Mouse (Mus musculus) CD4-positive, CD25-positive, alpha-beta regulatory T cell, adult 2 months (primary cell): ENCODE results near the gene Gm19935.
A peak's percentile ranks its signal among the peaks of the same experiment; 100 is the strongest.

Source experiments
- DNase-seq: peaks from one replicate; pipeline ENCODE4 v3.0.0-alpha.2; 2012; ENCODE audit warnings: low read depth, low spot score

Gene Gm19935

DNA sequence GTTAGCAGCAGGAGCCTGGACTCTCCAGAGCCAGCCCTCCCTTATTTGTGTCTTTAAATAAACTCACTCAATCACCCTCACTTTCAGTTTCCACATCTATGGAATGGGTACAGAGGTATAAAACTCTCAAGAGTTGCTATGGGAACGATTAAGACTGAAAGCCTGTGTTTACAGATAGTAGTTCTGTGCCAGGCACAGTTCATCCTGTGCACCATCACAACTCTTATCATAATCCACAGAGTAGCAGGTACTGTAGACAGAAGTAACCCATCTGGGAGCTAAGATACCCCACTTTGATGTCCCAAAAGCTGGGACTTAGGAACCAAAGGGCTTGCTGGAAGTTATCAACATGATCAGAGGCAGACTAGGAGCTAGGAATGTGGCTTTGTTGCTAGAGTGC lies 12.6 kb upstream of the Gm19935 start:
- peak; percentile 28 for DNase-seq

DNA sequence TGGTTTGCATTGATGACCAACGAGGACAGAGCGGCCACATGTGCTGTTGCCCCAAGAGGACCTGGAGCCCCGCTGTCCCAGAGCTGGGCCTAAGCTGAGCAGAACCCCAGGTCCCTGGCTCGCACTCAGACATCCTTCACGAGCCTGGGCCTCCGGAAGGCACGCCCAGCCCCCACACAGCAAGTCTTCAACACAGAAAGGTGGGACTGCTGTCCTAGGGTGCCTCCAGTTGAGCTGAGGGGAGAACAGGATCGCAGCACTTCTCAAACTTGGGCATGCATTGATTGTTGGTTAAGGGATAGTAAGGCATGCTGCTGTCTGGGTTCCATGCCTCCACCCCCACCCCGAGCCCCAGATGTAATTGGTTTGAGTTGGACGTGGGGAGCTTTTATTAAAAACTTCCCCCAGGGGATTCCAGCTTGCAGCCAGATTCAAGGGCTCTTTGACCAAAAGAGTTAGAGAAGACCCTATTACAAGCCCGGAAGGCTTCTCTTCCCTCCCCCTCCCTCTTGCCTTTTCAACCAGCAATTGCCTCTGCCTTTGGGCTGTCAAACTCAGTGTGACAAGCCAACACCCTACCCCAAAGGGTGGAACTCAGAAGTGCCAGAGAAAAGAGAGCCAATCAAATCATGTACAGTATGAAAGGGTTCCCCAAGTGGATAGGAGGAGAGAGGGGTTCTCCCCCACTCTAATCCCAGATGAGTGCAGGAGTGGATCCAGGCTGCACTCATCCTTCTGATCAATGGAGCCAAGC lies 12.0 kb upstream of the Gm19935 start:
- no peak for DNase-seq

DNA sequence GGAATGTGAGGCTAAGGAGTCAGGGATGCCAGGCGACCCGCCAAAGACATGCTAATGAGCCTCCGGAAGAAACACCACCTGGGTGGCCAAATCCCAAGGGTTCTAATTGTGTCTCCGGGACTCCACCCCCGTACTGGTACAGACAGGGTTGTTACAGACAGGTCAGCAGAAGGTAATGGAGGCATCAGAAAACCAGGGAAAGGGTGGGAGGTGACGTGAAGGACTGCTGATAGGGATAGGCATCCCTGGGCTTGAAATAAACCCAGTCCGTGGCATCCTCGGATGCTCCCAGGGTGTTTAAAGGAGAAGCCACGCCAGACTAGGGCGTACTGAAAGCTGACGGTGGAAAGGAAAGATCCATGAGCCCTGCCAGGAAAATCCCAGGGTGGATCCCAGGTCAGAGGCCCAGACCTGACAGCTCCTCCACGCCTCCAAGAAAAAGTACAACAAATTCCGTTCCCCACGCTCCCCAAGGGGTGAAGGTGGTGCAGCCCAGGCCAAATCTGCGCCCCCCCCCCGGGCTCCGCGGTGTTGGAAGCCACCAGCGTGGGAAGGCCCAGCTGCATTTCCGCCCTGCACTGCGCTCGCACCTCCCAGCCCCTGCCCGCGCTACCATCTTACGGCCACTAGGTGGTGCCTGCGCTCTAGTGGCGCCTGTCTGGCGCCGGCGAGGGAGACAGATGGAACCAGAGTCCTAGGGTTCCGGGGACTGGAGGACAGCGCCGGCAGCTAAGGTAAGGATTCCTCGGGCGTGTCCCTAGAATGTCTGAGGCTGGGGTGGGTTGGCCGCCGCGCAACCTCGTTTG lies 11.2 kb upstream of the Gm19935 start, which contains the start of gene Chd9:
TSS of gene Chd9 (plus strand) at position 172 of the 806 bp plus-strand sequence.
- DNase-seq = peak; percentile 95

DNA sequence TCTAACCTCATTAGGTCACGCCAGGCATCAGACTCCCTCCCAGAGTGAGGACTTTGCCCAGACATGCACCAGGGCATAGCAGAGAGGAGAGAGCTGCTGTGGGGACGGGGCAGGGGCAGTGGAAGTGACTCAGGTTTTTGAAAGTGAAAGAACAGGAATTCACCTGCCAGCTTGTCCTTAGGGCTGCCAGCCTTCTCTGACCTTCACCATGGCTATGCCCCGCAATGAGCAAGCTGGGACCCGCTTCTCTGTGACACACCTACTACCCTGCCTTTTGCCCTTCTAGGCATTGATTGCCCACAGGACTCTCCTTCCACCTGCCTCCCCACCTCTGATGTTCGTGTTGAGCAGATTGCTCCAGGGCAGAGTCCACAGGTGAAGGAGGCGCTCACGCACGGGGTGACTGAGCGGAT lies 8.3 kb upstream of the Gm19935 start:
- DNase-seq = no peak

DNA sequence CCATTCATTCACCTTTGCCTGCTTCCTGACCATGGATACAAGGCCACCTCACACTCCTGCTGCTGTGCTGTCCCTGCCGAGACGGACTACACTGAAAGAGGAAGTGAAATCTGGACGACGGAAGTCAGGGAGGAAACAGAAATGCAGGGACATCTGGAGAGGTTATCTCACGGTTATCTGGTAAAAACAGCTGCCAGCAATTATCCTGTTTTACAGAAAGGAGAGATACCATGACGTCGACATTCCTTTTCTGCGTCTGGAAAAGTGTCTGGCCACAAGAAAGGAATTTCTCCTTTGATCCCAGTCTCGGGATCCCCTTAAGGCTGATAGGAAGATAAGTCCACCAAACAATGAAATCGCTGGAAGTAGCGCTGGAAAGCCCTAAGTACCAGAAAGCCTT lies 5.2 kb upstream of the Gm19935 start:
- DNase-seq = no peak

DNA sequence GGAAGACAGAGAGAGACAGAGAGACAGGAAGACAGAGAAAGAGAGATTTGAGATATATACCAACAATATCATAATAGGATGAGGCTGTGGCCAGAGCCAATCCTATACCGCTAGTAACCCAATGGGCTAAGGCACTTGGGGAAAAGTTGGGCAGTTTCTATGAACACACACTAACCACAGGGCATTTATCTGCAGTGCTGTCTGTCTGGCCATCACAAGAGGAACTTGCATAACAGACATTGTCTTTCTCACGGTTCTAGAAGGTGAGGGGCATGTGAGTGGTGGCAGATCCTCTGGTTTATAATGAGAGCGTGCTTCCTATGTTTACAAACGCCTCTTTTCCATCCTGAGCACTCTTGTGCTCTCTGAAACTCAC lies 3.1 kb upstream of the Gm19935 start:
- no peak for DNase-seq

DNA sequence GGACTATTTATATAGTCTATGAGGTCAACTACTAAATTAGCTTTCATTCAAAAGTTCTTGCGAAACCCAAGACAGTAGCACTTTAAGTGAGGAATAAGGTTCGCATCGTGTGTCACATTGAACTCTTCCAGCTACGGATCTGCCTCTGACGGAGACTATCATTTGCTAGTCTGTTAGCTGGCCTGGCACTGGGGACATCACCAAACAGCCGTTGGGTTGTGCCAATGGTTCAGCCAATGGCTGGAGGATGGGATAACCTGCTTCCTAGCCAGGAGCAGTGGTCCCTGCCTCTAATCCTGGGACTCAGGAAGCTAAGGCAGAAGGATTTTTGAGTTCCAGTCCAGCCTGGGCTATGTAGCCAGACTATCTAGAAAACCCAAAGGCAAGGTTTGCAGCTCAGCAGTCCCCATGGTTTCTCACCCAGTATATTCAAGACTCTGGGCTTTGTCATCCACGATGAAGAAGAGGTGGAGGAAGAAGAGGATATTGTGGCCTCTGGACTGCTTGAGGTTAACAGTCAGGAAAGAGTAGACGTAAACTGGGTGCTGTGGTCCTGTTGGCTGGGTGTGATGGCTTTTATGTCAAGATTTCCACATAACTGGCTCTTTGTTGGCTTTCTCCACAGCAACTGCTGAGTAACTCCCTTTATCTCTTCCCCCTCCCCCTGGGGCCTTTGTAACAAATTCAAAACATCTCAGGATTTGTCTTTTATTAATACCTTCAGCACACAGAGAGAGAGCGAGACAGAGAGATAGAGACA lies 2.5 kb upstream of the Gm19935 start:
- no peak for DNase-seq

DNA sequence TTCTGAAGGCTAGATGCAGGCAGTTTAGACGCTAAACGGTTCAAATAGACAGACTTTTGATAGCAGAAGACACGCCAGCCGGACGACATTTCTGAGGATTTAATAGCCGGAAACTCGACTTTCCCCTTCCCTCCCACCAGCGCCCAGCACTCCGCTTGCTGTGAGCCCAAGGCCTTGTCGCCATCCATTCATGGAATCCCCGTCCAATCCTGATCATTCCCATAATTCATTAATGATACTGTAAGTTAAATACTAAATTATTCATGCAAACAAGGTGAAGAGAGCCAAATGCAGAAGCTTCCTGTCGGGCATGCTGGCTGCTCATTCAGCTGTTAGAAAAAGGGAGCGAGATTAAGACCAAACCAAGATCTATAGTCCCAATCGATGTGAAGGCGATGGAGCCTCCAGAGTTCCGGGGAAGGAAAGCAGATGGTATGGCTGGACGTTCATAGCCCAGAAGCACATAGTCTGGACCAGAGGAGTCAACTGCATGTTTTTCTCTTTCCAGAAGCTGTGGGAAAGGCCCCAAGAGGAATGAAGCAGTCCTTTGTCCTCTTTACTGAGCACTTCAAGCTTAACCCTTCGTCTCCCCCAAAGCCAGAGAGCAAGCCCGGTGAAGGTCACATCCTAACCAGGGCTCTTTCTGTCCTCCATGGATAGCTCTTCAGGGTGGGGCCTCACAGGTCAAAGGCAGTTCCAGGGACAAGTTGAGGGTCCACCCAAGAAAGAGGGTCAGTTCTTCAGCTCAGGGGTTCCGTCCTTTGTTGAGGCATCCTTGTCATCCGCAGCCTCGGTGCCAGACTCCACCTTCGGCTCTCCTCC lies 921 bp downstream of the Gm19935 start:
- DNase-seq = no peak

DNA sequence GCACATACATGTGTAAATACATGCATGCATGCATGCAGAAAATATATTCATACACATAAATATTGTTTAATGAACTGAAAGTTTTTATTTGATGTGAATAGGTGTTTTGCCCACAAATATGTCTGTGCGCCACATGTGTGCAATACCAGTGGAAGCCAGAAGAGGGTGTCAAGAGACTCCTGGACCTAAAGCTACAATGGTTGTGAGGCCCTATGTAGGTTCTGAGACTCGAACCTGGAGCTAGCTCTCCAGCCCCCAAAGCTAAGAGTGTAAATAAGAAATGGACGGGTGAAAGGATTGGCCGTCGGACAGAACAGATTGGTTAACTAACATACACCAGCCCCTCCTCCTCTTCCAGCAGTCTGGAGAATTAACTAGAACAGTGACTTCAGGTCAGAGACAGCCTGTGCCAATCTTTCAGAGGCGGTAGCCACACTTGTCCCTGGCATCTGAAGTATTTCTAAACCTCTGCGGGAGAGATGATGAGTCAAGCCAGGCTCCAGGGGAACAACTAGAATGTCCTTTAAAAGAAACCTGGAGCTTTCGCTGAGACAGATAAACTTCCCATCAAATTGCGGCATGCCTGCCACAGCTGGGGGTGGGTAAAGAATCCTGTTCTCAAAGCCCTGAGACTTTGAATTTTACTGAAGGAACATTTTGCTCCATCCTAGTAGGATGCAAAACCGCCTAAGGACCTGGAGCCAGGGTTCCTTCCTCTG lies 3.4 kb downstream of the Gm19935 start:
- peak; percentile 26 for DNase-seq

DNA sequence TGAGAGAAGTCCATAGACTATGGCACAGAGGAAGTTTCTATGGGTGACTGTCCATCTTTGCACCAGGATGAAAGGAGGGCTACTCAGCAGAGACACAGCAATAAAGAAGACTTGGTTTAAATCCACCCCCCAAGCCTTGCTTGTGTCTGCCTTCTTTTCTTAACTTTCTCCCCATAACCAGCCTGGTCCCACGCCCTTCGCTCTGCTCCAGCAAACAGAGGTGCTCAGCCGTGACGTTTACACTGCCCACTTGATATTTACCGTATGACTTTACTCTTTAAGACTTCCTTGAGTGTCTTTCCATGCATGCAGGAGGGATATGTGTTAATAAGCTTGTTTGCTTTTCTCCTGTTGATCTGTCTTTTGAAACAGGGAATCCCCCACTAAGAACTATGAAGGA lies 17.7 kb downstream of the Gm19935 start:
- no peak for DNase-seq

DNA sequence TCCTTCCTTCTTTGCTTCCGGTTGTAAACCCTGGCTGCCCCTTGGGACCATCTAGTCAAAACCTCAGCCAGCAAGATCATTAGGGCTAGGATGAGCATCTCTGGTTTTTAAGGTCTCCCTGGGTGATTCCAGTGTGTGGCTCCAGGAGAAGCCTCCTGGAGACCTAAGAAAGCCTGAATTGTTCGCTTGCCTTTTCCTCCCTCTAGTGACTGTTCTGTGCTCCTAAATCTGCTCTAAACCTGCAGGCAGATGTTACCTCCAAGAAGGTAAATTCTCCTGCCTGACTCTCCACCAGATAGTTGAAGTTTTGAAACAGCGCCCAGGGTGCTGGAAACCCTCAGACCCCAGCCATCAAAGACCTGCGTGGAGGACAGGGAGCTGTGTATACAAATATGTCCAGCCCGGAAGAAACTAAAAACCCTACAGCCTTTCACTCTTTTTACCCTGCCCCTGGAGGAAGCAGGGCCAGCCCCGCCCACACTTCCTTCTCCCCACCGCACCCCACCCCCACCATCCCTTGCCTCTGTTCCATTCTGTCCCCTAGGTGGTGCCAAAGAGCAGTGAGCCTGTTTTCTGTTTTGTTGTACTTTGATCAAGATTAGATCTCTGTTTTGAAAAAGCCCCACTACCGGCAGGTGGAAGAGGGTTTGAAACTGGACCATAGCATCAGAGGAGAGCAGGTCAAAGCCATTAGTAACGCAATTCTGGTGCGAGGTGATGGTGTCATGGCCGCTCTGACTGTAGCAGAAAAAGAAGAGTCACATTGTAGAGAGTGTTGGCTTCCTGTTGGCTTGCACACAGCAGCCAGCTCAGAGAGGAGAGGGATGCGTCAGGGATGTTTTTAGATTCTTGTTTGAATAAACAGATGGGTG lies 22.0 kb downstream of the Gm19935 start:
- DNase-seq = peak; percentile 93

DNA sequence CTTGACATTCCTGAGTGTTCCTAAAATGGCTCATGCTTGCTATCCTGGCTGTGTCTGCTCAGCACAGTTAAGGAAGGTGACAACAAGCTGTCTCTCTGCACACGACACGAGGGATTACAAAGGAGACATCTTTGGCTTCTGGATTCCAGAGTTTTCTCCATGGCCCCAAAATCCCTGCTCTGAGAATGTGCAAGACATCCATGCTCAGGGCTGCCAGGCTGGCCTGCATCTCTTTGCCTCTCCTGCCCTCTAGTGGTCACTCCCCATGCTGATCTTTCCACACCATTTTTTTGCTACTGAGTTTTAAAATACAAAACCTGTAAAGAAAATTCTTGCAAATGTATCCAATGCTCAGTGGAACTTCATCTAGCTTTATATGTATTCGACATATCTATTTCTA lies 23.5 kb downstream of the Gm19935 start:
- DNase-seq = peak; percentile 86

DNA sequence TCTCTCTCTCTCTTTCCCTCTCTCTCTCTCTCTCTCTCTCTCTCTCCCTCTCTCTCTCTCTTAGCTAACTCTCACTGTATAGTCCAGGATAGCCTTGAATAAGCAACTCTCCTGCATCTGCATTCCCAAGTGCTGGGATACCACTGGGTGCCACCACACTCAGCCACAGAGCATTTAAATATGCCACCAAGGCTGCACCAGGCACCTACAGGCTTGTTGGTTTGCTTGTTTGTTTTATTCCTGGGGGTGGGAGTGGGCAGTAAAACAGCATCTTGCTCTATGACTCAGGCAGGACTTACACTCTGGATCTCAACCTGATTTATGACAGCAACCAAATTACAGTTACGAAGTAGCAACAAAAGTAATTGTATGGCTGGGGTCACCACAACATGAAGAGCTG lies 25.6 kb downstream of the Gm19935 start:
- DNase-seq = no peak

DNA sequence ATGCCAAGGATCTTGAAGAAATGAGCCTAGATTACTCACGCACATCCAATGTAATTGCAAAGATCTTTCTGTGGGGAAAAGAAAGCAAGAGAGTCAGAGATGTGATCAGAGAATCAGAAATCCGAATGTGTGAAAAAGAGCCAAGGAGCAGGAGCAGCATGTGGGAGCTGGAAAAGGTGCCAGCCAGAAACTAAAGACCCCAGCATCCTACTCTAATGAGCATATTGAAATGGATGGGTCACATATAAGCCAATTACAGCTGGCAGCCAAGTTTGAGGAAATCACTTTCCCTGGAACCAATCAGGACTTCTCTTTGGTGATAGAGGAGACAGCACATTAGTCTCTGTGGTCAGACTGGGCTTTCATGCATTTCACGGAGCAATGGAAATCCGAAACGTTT lies 47.4 kb downstream of the Gm19935 start:
- DNase-seq = no peak
